Mouse (Mus musculus) gastrocnemius, adult 18-20 months (tissue): ENCODE measurements around the gene Gdf11. TPM values are rescaled to one million over a fixed set of nuclear protein-coding genes. Genes with fewer than 3 reads are reported as not detected.

Source experiments
- DNase-seq: peaks from one replicate; pipeline ENCODE4 v3.0.0; 2021; ENCODE audit warnings: low spot score
- long read RNA-seq, 2 experiments: library from polyadenylated mRNA; stranded (forward); transcript quantifications; one replicate each; pipeline ENCODE4 v2.0.0; 2021
- total RNA-seq, 2 experiments: library from RNA; stranded (reverse); gene quantifications; 2 replicates each; pipeline ENCODE4 v1.2.3; 2021

The Gdf11 gene
- 1 to 10 TPM; 2.8 to 8.0 TPM for total RNA-seq
- long read RNA-seq, experiment 1, full-length matches to known transcripts = 1 of 2 reads
- long read RNA-seq, experiment 1, partial matches to known transcripts = 0 of 2 reads
- long read RNA-seq, experiment 1, other reads (novel, unspliced or antisense) = 1 of 2 reads
- long read RNA-seq, experiment 2 = 0 reads

DNA sequence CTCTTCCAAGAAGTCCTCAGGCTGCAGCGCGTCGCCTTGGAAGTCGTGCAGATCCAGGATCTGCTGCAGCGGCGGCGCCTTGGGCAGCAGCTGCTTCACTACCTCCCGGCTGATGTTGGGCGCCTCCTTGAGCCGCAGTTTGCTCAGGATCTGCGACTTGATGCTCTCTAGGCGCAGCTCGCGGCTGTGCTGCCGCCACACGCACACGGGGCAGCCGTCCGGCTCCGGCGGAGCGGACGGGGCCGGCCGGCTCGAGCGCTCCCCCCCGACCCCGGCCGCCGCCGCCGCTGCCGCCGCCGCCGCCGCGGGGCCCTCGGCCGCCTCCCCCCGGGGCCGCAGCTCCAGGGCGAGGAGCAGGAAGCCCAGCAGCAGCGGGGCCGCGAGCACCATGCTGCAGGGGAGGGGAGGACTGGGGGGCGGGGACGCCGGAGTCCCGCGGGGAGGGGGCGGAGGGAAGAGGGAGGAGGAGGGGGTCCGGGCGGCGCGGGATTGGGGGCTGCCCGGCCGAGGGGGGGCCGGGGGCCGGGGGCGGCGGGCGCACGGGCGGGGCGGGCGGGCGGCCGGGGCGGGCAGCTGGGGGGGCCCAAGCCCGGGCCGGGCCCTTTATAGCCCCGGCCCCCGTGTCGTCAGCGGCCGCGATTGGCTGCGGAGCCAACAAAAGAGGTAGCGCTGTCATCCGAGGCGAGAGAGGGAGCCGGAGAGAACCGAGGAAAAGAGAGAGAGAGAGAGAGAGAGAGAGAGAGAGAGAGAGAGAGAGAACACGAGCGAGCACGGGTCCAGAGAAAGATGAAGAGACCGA lies at the start of gene Gdf11:
Gene Gdf11 (minus strand): TSS at position 423 of the 799 bp plus-strand sequence.
- no peak for DNase-seq

- no peak for DNase-seq
Observed at GRCm38 (mm10) chr10:128940475-128941061, 49.0 kb upstream of the Gdf11 start.

GRCm38 (mm10) chr10:128938974-128939373 lies 47.5 kb upstream of the Gdf11 start:
- DNase-seq = no peak

DNA sequence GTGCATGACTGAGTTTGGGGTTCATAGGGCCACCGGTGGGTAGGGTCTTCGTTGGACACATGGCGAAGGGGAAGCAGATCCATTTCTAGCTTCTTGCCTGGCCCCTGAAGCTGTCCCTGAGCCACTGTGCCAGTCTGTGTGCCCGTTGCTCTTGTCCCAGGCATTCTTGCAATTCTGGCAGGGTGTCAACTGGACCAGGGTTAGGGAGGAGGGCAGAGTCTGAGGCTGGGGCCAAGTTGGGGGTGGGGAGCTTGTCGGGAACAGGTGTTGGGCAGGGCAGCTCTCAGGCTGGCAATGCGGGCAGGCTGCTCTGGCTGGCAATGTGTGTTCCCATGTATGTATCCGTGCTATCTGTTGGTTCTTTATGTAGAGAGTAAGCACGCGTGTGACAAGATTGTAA lies 46.9 kb upstream of the Gdf11 start:
- DNase-seq = peak; percentile 94

DNA sequence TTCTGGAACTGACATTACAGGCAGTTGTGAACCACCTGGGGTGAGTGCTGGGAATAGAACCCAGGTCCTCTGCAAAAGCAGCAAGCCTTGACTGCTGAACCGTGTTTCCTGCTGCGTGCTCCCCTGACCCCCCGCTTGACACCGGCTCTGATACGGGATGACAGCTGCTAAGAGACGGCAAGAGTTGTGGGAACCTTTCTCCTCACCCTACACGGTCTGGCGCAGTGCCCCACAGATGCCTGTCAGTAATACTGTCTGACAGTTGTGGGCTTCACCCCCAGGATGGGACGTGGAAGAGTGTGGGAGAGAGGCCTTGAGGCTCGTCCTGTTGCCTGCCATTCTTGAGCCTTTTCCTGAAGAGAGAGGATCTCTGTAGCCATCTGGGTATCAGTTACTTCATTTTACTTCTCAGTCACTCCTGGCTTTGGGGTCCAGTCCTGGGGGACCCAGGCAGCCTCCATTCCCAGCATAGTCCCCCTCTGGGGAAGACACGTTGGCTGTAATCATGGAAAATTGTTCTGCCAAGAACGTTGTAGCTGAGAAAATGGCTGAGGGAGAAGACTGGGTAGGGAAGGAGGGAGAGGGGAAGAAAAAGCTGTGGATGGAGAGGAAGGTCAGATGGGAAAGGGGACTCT lies 46.4 kb upstream of the Gdf11 start:
- no peak for DNase-seq

- peak; percentile 59 for DNase-seq
Observed at GRCm38 (mm10) chr10:128935826-128936440, 44.4 kb upstream of the Gdf11 start.

DNA sequence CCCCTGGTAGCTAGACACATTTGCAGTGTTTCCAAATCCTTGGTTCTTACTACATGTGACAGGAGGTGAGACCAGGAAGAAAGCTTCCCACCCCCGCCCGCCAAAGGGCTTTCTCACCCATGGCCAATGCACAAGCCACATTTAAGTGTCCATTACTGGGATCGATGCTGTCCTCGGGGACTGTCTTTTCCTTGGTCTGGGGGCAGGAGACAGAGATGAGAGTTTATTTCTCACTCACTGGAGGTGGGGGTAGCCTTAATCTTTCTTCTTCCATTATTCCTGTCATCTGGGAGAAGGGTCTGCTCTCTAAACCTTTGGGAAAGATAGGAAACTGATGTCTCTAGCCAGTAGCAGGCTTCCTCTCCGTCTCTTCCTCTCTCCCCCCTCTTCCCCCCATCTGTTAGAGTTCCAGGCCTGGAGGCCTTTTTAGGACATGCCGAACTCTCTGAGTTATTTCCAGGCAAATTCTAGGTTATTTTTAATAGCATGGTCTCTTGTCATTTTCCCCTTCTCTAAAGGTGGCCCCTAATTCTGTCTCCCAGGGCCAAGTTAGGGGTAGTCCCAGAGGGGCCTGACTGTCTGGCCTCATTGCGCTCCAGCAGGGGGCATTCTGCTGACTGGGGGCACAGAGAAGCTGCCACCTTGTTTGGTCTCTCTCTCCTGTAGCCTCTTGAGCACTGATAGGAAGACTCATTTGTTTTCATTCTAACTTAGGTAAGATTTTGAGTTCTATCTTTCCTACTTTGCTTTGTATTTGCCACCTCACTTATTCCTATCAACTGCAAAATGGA lies 43.7 kb upstream of the Gdf11 start:
- peak; percentile 27 for DNase-seq

GRCm38 (mm10) chr10:128933976-128934721 lies 42.6 kb upstream of the Gdf11 start:
- DNase-seq = no peak

GRCm38 (mm10) chr10:128933574-128933973 lies 42.1 kb upstream of the Gdf11 start, which contains the start of gene Itga7:
Itga7 (plus strand) TSS chr10:128933818.
- peak; percentile 38 for DNase-seq

DNA sequence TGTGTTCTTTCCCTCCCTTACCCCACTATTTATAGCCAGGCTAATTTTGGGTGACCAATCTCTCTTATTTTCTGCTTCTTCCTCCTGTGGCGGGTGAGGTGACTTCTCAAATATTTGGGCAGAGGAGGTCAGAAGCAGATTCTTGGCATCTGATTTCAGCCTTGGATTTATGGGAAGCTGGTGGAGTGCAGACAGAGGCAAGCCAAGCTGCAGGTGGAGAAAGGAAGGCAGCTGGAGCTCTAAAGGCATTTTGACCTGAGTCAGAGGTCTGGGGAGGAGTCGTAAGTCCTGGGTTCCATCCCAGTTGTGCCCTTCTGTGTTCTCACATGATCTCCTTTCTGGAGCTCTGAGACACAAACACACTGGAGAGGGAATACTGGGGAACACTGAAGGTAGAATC lies 39.9 kb upstream of the Gdf11 start:
- peak; percentile 83 for DNase-seq

DNA sequence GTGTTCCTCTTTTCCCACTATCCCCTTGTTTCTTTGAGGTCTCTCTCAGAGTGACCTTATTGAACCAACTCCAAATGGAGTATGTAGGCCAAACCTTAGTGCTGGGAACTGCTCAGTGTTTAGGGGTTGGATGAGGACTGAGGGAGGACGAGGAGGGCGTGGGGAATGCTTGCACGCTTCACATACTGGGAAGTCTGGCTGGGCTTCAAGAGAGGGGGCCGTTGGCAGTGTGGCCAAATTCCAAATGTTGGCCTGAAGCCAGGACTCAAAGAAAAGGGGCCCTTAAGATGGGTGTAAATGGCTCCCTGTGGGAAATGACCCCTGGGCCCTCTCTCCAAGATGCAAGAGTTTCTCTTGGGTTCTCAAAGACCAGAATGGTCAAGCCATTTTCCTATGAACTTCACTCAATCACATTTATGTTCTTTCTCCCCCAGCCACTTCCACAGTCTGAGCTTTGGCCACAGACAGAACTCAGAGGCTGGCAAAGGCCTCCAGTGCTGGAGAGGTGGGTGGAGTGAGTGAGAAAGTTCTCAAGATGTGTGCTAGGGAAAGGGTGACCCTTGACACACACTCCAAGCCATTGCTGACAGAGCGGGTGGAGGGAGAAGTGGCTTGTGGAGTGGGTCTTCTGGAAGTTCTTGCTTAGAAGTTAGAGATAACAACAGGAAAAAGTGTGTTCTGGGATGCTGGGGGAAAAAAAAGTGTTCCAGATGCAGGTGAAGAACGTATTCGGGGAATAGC lies 38.3 kb upstream of the Gdf11 start:
- no peak for DNase-seq

DNA sequence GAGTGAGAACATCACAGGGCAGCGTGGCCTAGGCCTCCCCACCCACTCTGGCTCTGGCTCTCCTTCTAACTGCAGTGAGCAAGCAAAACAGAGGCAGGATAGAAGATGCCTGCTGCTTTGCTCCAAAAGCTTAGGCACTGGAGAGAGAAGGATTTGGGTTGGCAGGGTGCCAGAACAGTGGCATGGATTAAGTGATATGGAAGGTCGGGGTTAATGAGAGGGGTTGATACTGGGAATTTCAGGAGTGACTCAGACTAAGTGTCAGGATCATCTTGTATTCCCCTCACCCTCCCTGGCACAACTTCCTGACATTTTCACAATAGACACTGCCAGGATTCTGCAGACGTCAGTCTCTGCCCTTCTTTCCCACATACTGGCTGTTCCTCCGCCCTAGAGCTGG lies 36.8 kb upstream of the Gdf11 start:
- no peak for DNase-seq

GRCm38 (mm10) chr10:128923935-128924334 lies 32.4 kb upstream of the Gdf11 start, which contains the start of gene Bloc1s1:
Bloc1s1 (minus strand) TSS chr10:128924035.
- no peak for DNase-seq

DNA sequence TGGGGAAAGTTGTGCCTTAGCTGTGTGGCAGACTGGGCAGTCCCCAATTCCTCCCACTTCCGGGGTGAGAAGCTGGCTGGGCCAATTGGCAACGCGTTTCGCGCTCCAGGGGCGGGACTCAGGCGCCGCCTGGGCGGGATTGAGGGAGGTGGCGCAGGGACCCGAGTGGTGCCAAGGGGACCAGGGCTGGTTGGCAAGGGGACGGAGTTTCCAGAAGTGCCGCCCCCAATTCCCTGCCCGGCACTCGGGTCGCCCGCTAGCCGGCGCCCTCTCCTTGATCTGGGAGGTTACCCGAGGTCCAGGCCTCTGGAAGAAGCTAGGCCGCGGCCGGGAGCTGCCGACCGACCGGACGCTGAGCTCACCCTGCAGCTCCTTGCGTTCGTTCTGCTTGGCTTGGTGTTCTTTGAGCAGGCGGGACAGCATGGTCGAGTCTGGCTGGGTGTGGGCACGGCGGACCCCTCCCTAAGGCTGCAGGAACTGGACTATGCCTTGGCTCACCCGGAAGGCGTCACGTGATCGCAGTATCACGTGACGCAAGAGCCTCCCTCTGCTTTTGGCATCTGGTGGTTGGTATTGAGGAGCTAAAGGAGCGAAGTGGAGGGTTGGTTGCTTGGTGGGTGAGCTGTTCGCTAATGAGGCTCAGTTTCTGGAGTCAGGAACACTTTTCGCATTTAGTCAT lies 31.6 kb upstream of the Gdf11 start:
- DNase-seq = peak; percentile 98

DNA sequence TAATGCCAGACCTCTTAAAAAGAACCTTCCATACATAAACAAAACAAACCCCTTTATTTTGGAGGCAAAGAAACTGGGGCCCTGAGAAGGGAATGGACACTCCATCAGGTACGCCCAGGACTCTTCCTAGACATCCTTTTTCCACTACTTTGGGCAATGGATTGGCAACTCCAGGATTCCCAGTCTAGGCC lies 31.2 kb upstream of the Gdf11 start, which contains the start of gene Rdh5:
Gene Rdh5 (minus strand): TSS at position 67 of the 191 bp plus-strand sequence.
- no peak for DNase-seq

DNA sequence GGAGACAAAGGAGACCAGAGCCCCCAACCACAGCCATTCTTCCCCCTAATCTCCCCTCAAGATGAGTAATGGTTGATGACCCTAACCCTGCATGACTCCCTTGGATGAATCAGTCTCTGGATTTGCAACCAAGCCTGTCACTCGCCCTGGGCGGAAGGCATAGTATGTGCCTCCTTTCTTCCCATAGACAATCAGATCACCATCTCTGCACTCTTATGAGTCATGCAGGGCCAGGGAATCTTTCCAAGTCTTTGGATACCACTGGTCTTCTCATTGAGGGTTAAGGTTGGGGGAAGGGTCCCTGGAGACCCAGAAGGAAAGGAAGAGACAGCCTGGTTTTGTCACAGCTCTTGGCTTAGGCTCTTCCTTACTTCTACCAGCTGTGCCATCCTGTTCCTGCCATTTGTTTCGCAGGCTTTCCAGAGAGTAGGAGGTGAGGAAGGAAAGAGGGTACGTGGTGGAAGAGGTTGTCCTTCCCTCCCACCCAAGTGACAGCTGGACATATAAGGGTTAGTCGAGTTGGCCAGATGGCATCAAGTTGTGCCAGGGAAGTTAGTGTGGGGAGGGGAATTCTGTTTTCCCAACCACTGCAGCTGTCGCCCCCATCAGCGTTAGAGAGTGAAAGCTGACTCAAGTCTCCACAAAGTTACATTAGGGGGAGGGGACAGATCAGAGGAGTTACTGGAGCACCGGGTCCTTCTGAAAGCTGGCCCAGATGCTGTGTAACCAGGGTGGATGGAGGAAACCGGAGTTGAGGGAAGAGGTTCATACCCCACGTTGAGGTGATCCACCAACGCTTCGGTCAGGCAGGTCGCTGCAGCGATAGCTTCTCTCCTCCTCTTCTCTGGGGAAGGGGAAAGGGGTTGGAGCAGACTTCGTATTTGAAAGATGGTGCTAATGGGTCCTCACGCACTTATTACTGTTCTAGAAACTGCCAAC lies 30.6 kb upstream of the Gdf11 start:
- no peak for DNase-seq

- DNase-seq = no peak
Observed at GRCm38 (mm10) chr10:128921251-128921650, 29.7 kb upstream of the Gdf11 start.

DNA sequence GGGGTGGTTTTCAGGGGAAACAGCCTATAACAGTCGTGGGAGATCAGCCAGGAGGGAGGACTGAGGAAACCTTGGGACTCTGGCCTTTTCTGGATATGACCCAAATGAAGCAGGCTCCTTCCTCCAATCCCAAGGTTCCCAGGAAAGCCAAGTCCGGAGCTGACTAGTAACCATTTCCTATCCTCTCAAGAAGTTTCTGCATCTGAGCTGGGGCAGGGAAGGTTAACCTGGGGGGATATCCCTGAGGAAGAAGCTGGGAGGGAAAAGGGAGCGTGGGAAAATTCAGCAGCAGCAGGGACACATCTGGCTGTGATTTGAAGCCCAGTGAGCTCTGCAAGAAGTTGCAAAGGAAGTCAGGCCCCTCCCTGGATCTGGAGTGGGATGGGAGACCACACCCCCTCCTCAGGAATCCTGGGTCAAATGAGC lies 29.2 kb upstream of the Gdf11 start:
- DNase-seq = no peak
